In genomic region chr1:161076238-161076637, GRCm38 (mm10) we compare ENCODE assay signal across 15 mouse cellular contexts. TPM values are rescaled to one million over a fixed set of nuclear protein-coding genes. Genes with fewer than 3 reads are reported as not detected.
A peak's percentile ranks its signal among the peaks of the same experiment; 100 is the strongest.
DNase-seq lines count a peak whose midpoint lies in the region; ATAC-seq and TF ChIP-seq lines count a peak whose summit lies in the region.
"Had no signal": no experiment of that assay in that cellular context is flagged by ENCODE, and none has a peak within 500 bp of the region (broad histone marks: within the 10 kb centered on the region; RNA-seq: fewer than 3 reads in every experiment).

No protein-coding gene starts in this region.

- no peak overlapping the region for H3K9ac ChIP-seq in heart, adult 2 months (ENCODE audit: low read depth, low read length)
- H3K9ac ChIP-seq: forebrain, embryonic 12.5 days had no signal

- TF ChIP-seq CTCF in heart, adult 2 months (IDR thresholded peaks at IDR 0.05), result no peak
- no peak for TF ChIP-seq CTCF in bone marrow macrophage, adult 2 months (IDR thresholded peaks at IDR 0.05; ENCODE audit: low read depth, low read length)

- no peak for TF ChIP-seq POLR2A in heart, adult 2 months (IDR thresholded peaks at IDR 0.05; ENCODE audit: insufficient read depth, low read depth, low read length)
- no peak for TF ChIP-seq POLR2A in bone marrow macrophage, adult 2 months (IDR thresholded peaks at IDR 0.05; ENCODE audit: borderline replicate concordance, low read depth, low read length)

- no peak overlapping the region for H3K4me3 ChIP-seq in heart, adult 2 months
- peak overlapping the region; percentile 61 for H3K4me3 ChIP-seq in bone marrow macrophage, adult 2 months (ENCODE audit: insufficient read depth, low read length)
- H3K4me3 ChIP-seq: embryonic facial prominence, embryonic 10.5 days; forebrain, embryonic 12.5 days had no signal

- H3K79me2 ChIP-seq in heart, adult 2 months (replicated peaks; ENCODE audit: control insufficient read depth, insufficient read depth, low read length), result no peaks in the 10 kb centered on the region

- ATAC-seq in monocyte, adult 5-6 weeks (replicated peaks; ENCODE audit: insufficient number of reproducible peaks, low FRiP score, low TSS enrichment, poor library complexity, severe bottlenecking), result peak; percentile 48
- ATAC-seq: inflammation-experienced regulatory T-cells, adult 6 months; Patski had no signal

- H3K4me1 ChIP-seq in heart, adult 2 months (ENCODE audit: control insufficient read depth, insufficient read depth, low read length), result peaks cover 4% of the 10 kb centered on the region
- H3K4me1 ChIP-seq in bone marrow macrophage, adult 2 months (ENCODE audit: control insufficient read depth, insufficient read depth, low read length), result peaks cover 29% of the 10 kb centered on the region

- no peaks in the 10 kb centered on the region for H3K36me3 ChIP-seq in heart, adult 2 months (ENCODE audit: control insufficient read depth, insufficient read depth, low read length)

- H3K27ac ChIP-seq in heart, adult 2 months, result no peak overlapping the region
- peak overlapping the region; percentile 66 for H3K27ac ChIP-seq in bone marrow macrophage, adult 2 months (ENCODE audit: insufficient read depth, low read depth, low read length)
- H3K27ac ChIP-seq: embryonic facial prominence, embryonic 10.5 days; forebrain, embryonic 12.5 days had no signal

- no peak for TF ChIP-seq EP300 in heart, adult 2 months (IDR thresholded peaks at IDR 0.05; ENCODE audit: insufficient read depth, low read depth, low read length)

- 76% methylated on average over 6 of the region's 6 CpGs for WGBS in heart, adult 2 months

- intact Hi-C loops in heart, adult 2 months (cut with DNase I), result no loop called here

- DNase-seq in heart, adult 11 months, result peak; percentile 55
- no peak for DNase-seq in heart, adult 2 months
- DNase-seq in kidney, postnatal 10 days, result peak; percentile 53
- no peak for DNase-seq in frontal cortex, postnatal 14 days (ENCODE audit: low spot score in 2 of 2)
- DNase-seq in cerebellum, adult 9-10 months, result no peak
- no peak for DNase-seq in gastrocnemius, postnatal 10 days
- DNase-seq: adrenal gland, postnatal 25 days; cerebellum, adult 18-20 months; retina, postnatal 1 day had no signal

- no peaks in the 10 kb centered on the region for H3K27me3 ChIP-seq in heart, adult 2 months (ENCODE audit: control insufficient read depth, insufficient read depth, low read length)
- H3K27me3 ChIP-seq: forebrain, embryonic 12.5 days; Patski had no signal

RNA-seq across cellular contexts. Expression of gene Cenpl, which starts 5.7 kb away (rescaled TPM):
- total RNA-seq in heart, adult 2 months (2021), result 1 to 10 TPM; 1.1 to 1.2 TPM
- 0.41 and 1.0 TPM in 2 replicates for polyA plus RNA-seq in heart, adult 2 months (2012; rRNA removed)
- 21.5 and 22.1 TPM in 2 replicates for polyA plus RNA-seq in bone marrow macrophage, adult 2 months (2012; ENCODE audit: insufficient read depth, insufficient read length, missing spikeins)
- 3.1 to 6.8 TPM (median 4.9 TPM) in 3 replicates for total RNA-seq in monocyte, adult 5-6 weeks (2017)
- 1 to 10 TPM; 3.4 TPM for total RNA-seq in gastrocnemius, postnatal 10 days (2021)

RNA-seq across cellular contexts. Expression of gene Dars2, which starts 5.8 kb away (rescaled TPM):
- total RNA-seq in heart, adult 2 months (2021), result 10 to 100 TPM; 23.0 to 25.4 TPM
- 13.7 and 38.3 TPM in 2 replicates for polyA plus RNA-seq in heart, adult 2 months (2012; rRNA removed)
- polyA plus RNA-seq in bone marrow macrophage, adult 2 months (2012; ENCODE audit: insufficient read depth, insufficient read length, missing spikeins), result 11.3 and 15.2 TPM in 2 replicates
- 5.7 to 12.4 TPM (median 8.2 TPM) in 3 replicates for total RNA-seq in monocyte, adult 5-6 weeks (2017)
- total RNA-seq in gastrocnemius, postnatal 10 days (2021), result 10 to 100 TPM; 11.3 to 11.8 TPM

RNA-seq across cellular contexts. Expression of gene Zbtb37, which starts 41.6 kb away (rescaled TPM):
- 10 to 100 TPM; 13.8 to 14.2 TPM for total RNA-seq in heart, adult 2 months (2021)
- 1.8 and 3.8 TPM in 2 replicates for polyA plus RNA-seq in heart, adult 2 months (2012; rRNA removed)
- 8.2 and 8.3 TPM in 2 replicates for polyA plus RNA-seq in bone marrow macrophage, adult 2 months (2012; ENCODE audit: insufficient read depth, insufficient read length, missing spikeins)
- 13.1 to 20.4 TPM (median 15.5 TPM) in 3 replicates for total RNA-seq in monocyte, adult 5-6 weeks (2017)
- 10 to 100 TPM in 1 of 2 experiments, 1 to 10 TPM in 1; 7.0 to 12.0 TPM for total RNA-seq in gastrocnemius, postnatal 10 days (2021)

RNA-seq across cellular contexts. Expression of gene Klhl20, which starts 55.1 kb away (rescaled TPM):
- total RNA-seq in heart, adult 2 months (2021), result 10 to 100 TPM in 1 of 2 experiments, 1 to 10 TPM in 1; 10.0 to 10.6 TPM
- polyA plus RNA-seq in heart, adult 2 months (2012; rRNA removed), result 7.3 and 9.8 TPM in 2 replicates
- 19.5 and 21.3 TPM in 2 replicates for polyA plus RNA-seq in bone marrow macrophage, adult 2 months (2012; ENCODE audit: insufficient read depth, insufficient read length, missing spikeins)
- total RNA-seq in monocyte, adult 5-6 weeks (2017), result 17.1 to 39.8 TPM (median 20.9 TPM) in 3 replicates
- 10 to 100 TPM; 11.3 to 13.6 TPM for total RNA-seq in gastrocnemius, postnatal 10 days (2021)

Comparison
In these comparisons a context has a peak if more than half of its experiments do, and no peak if none do; other contexts are left out.
1. DNase-seq: peak in heart, adult 11 months (single experiment) and kidney, postnatal 10 days (single experiment); none in heart, adult 2 months (0 of 2), frontal cortex, postnatal 14 days (0 of 2), cerebellum, adult 9-10 months (single experiment) and gastrocnemius, postnatal 10 days (single experiment).